Mouse (Mus musculus): ENCODE measurements around the gene Csnk1g1.

- TF ChIP-seq POLR2A (IDR thresholded peaks at IDR 0.05; ENCODE audit: borderline replicate concordance, extremely low read depth, insufficient read depth, insufficient read length, poor library complexity, severe bottlenecking) (no peak), CTCF (IDR thresholded peaks at IDR 0.05; ENCODE audit: borderline replicate concordance, extremely low read depth, insufficient read depth, insufficient read length) (no peak)
Measured at GRCm38 (mm10) chr9:66020601-66021000, 111.9 kb downstream of the Csnk1g1 start.
